Mouse (Mus musculus) intestine, embryonic 16.5 days (tissue): ENCODE results near the gene Tmprss11e. TPM values are rescaled to one million over a fixed set of nuclear protein-coding genes. Genes with fewer than 3 reads are reported as not detected.

ENCODE experiments used
- ATAC-seq: fragments of 200-750 bp; cut with Nextera tagmentation; 2 replicates; pipeline ENCODE4 v1.8.0; 2017; ENCODE audit warnings: moderate TSS enrichment, moderate library complexity
- H3K27ac ChIP-seq: fragments of 300-500 bp; sonication (generic); 2 replicates; pipeline ENCODE4 v1.5.1; 2014; ENCODE audit warnings: mild to moderate bottlenecking, low read length
- H3K27me3 ChIP-seq: fragments of 300-500 bp; sonication (generic); replicated peaks from 2 replicates; pipeline ENCODE4 v1.6.1; 2014; ENCODE audit warnings: low read length, control low read depth, mixed read lengths; ENCODE audit not compliant: control insufficient read depth, insufficient read depth
- H3K36me3 ChIP-seq: fragments of 300-500 bp; sonication (generic); 2 replicates; pipeline ENCODE4 v1.6.1; 2014; ENCODE audit warnings: low read length, control low read depth; ENCODE audit not compliant: control insufficient read depth, insufficient read depth
- H3K4me1 ChIP-seq: fragments of 300-500 bp; sonication (generic); 2 replicates; pipeline ENCODE4 v1.6.1; 2014; ENCODE audit warnings: low read length, control low read depth, mixed read lengths; ENCODE audit not compliant: control insufficient read depth, insufficient read depth
- H3K4me2 ChIP-seq: fragments of 300-500 bp; sonication (generic); 2 replicates; pipeline ENCODE4 v1.6.1; 2014; ENCODE audit warnings: low read depth, low read length, control low read depth
- H3K4me3 ChIP-seq: fragments of 300-500 bp; sonication (generic); 2 replicates; pipeline ENCODE4 v1.5.1; 2014; ENCODE audit warnings: mild to moderate bottlenecking, low read length
- H3K9ac ChIP-seq: fragments of 300-500 bp; sonication (generic); 2 replicates; pipeline ENCODE4 v1.6.1; 2014; ENCODE audit warnings: low read depth, low read length
- H3K9me3 ChIP-seq: fragments of 300-500 bp; sonication (generic); 2 replicates; pipeline ENCODE4 v1.6.1; 2016; ENCODE audit warnings: low read length, control low read depth; ENCODE audit not compliant: control insufficient read depth
- WGBS: fragments of 180-500 bp; shearing (Covaris S2); extraction: QIAGEN DNeasy Blood & Tissue Kit; methylation state at CpG from one replicate; pipeline ENCODE4 v1.1.7; 2014; 5-methylcytosine and 5-hydroxymethylcytosine counted together
- polyA plus RNA-seq: library from polyadenylated mRNA; unstranded; fragments of >200 nt; fragmentation: Nextera tagmentation; extraction: Ambion mirVana; gene quantifications from 2 replicates; pipeline ENCODE4 v1.2.1, GENCODE M21; 2015

Gene Tmprss11e
- polyA plus RNA-seq, 1 experiment from 2014 or later: not detected

DNA sequence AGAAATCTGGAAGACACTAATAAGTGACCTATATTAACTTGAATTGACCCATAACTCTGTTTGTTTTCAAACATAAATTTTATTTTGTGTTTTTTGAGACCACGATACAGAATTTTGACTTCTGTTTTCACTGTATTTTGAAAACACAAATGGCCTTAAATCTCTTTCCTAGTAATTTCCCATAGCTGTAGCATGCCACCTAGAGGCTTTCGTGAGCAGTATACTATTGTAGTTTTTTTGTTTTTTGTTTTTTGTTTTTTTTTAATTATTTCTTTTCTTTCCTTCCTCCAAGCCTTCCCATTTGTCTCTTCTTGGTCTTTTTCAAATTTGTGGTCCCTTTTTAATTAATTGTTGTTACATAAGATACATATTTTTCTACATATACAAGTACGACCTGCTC is 40.7 kb downstream of the Tmprss11e start:
- H3K27ac ChIP-seq: no peak overlapping the region
- no peak for ATAC-seq
- 78% methylated on average over 3 of the region's 3 CpGs for WGBS

DNA sequence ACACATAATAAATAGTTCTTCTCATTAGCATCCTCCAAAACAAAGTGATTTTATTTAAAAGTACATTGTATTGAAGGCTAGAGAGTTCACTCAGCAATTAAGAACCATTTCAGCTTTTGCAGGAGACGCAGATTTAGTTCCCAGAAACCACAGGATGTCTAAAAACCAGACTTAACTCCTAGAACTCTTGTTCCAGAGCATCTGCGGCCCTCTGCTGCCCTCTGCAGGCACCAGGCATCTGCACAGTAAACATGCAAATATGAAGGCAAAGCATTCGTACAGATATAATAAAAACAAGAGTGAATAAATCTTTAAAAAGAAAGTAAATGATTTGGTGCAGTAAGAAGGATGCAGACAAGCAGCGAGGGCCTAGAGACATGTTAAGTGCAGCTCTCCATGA is 60.9 kb downstream of the Tmprss11e start:
- WGBS: 58% methylated on average over 4 of the region's 4 CpGs
- no peak for ATAC-seq

More for the DNA sequence above, 40.7 kb downstream of the Tmprss11e start:
- no peak overlapping the region for H3K9ac ChIP-seq
- H3K27me3 ChIP-seq: no peaks in the 10 kb centered on the region
- H3K4me3 ChIP-seq: no peak overlapping the region
- H3K9me3 ChIP-seq: no peaks in the 10 kb centered on the region
- H3K4me2 ChIP-seq: no peak overlapping the region
- H3K36me3 ChIP-seq: no peaks in the 10 kb centered on the region
- no peaks in the 10 kb centered on the region for H3K4me1 ChIP-seq

DNA sequence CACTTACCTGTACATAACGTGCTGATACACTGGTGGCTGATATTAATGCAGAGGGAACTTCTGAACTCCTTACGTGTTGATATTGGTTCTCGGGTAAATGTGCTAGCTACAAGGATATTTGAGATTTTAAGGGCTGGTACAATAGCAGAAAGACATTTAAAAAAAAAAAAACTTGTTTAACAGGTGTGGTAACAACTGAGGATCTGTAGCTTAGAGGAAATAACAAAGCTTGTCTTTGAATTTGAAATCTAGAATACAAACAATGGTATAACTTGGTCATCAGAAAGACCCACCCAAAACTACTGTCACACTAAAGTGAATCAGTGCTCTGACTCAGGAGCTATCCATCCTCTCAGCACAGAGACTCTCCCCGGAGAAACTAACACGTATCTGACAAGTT is 69.4 kb downstream of the Tmprss11e start, which contains the start of gene Tmprss11b:
Gene Tmprss11b (minus strand): TSS at position 101 of the 400 bp plus-strand sequence.
- no peak within 1 kb of the TSS for H3K4me2 ChIP-seq
- no peak within 1 kb of the TSS for H3K4me3 ChIP-seq
- H3K36me3 ChIP-seq: no peaks in the 10 kb centered on the region
- no peak within 1 kb of the TSS for H3K9ac ChIP-seq
- ATAC-seq: no peak
- H3K9me3 ChIP-seq: no peaks in the 10 kb centered on the region
- H3K4me1 ChIP-seq: no peaks in the 10 kb centered on the region
- WGBS: 77% methylated on average over 5 of the region's 5 CpGs
- no peaks in the 10 kb centered on the region for H3K27me3 ChIP-seq
- no peak within 1 kb of the TSS for H3K27ac ChIP-seq

More for the DNA sequence above, 60.9 kb downstream of the Tmprss11e start:
- Histone ChIP-seq H3K4me1 (no peaks in the 10 kb centered on the region), H3K27me3 (no peaks in the 10 kb centered on the region), H3K4me3 (no peak overlapping the region), H3K9me3 (no peaks in the 10 kb centered on the region), H3K9ac (no peak overlapping the region), H3K36me3 (no peaks in the 10 kb centered on the region), H3K4me2 (no peak overlapping the region), H3K27ac (no peak overlapping the region)

Other genes with a start within 250 kb of the Tmprss11e start
- not detected in 2 replicates for gene Tmprss11g, start 227.2 kb downstream of the Tmprss11e start, polyA plus RNA-seq
- gene Tmprss11f, start 113.4 kb downstream of the Tmprss11e start, polyA plus RNA-seq: not detected in 2 replicates
- gene Tmprss11b, start 69.5 kb downstream of the Tmprss11e start, polyA plus RNA-seq: not detected in 2 replicates
- 25.4 and 25.9 TPM in 2 replicates for gene Ythdc1, start 58.4 kb upstream of the Tmprss11e start, polyA plus RNA-seq
- 170 and 172 TPM in 2 replicates for gene Ugt2b34, start 161.1 kb upstream of the Tmprss11e start, polyA plus RNA-seq
- 0.05 and 0.10 TPM in 2 replicates for gene Ugt2b1, start 180.7 kb upstream of the Tmprss11e start, polyA plus RNA-seq